Mouse (Mus musculus) urinary bladder, postnatal 25 days (tissue): ENCODE measurements at regions not wholly inside any gene's neighbourhood (a gene's known extent, or its start where the extent isn't known, plus 50 kb on each side); places are given as distances from the start of the nearest gene placed in this dataset.
A peak's percentile ranks its signal among the peaks of the same experiment; 100 is the strongest.

Experiments used
- DNase-seq: peaks from one replicate; pipeline ENCODE4 v3.0.0; 2022; ENCODE audit warnings: low spot score

- DNase-seq = no peak
Observed at GRCm38 (mm10) chr1:24832246-24832645, 153.8 kb downstream of the Lmbrd1 start.

DNA sequence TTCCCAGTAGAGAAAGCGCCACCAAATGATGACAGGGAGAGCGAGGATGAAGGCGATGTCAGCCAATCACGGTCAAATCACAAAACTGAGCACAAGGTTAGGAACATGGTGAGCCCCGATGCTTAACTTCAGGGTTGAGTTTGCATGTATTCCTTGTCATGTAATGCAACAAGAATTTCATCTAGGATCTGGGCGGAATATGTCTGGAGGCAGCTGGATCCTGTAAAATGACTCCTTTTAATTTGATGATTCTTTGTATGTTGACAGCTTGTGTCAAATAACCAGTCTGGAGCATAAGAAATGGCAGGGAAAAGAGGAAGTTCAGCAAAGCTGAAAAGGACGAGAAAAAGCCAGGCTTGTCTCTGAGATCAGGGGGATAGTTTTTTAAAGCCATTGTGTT is 188.4 kb downstream of the Lmbrd1 start:
- DNase-seq = no peak

- DNase-seq = no peak
Observed at GRCm38 (mm10) chr1:24869772-24870171, 191.3 kb downstream of the Lmbrd1 start.

DNA sequence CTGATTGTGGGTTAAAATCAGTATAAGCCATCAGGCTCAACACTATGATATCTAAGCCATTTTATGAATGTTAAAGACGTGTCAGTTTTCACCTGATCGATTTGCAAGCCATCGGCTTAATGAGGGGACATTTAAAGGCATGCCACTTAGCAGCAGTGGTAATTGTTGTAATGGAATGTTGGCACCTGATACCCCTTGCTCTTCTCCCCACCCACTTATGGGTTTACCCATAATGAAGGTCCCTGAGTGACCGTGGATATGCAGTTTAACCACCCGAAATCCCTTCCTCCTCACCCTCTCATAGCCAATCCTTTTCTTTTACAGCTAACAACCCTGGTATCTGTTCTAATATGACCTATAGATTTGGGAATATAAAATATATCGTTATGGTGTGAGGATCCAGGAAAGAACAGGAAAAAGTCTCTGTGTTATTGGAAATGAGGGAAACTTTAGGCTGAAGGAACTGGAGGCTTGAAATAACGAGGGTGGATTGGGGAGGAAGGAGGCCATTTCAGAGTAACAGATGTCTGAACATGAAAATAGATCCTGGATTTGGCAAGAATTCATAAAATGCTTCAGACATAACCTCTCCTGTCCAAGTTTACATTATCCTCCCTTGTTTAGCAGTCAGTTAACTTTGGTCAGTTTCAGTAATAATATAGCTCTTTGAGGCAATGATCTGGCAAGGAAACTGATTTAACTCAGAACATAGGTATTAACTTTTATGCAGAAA is 192.4 kb downstream of the Lmbrd1 start:
- no peak for DNase-seq

DNA sequence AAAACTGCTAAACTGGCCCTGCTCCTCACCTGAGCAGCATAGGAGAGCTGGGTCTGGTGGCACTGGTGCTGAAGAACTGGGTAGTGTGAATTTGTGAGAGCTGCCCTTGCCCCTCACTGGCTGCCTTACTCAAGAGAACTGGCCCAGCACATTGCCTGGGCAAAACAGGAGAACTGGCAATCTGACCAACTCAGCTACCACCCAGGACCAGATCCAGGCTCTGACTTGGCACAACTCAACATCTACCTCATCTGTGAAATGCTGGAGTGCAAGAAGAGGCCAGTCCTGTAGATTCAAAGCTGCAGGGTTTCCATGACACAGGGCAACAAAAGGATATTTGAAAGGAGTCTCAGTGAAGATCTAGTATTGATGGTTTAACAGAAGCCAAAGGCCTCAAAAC is 198.6 kb downstream of the Lmbrd1 start:
- DNase-seq = no peak

- DNase-seq = no peak
Observed at GRCm38 (mm10) chr1:24883638-24884037, 205.2 kb downstream of the Lmbrd1 start.

- DNase-seq = peak; percentile 7
Observed at GRCm38 (mm10) chr1:24901278-24901677, 222.8 kb downstream of the Lmbrd1 start.

DNA sequence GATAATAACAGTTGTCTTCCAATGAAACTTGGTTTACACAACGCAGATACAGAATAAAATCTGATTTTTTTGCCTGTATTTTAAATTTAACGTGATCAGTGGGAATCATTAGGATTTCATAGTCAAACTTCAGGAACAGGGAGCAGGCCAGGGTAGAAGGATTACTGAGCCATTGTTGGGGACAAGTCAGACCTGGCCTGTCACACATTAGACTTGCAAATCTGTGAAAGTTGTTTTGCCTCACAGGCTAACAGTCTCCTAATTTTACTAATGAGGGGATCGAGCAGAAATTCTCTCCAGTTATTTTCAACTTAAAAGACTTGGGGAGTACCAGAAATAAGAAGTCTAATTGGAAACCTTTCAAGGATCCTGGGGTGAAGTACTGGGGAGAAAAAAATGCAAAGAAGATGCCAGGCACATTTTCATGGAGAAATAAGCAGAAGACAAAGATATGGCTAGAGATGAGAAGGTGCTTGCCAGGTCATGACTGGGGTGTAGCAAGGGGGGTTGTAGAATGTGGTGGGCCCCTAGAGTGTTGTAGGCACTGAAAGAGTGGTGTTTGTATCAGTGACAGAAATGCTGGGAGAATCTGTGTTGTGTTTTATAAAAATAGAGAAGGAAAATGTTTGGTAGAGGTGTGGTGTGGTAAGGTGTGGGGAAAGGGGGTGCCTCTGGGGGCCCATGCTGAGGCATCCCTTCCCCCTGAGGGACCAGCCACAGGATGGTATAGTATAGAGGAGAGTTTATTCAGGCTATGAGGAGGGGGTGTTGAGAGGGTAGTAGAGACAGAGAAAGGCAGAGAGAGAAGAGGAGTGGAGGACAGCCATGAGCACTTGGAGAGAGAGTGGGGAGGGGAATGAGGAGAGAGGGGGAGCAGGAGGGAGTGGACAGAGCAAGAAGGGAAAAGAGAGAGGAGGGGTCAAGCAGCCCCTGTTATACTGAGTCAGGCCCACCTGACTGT is 260.2 kb downstream of the Lmbrd1 start:
- no peak for DNase-seq

DNA sequence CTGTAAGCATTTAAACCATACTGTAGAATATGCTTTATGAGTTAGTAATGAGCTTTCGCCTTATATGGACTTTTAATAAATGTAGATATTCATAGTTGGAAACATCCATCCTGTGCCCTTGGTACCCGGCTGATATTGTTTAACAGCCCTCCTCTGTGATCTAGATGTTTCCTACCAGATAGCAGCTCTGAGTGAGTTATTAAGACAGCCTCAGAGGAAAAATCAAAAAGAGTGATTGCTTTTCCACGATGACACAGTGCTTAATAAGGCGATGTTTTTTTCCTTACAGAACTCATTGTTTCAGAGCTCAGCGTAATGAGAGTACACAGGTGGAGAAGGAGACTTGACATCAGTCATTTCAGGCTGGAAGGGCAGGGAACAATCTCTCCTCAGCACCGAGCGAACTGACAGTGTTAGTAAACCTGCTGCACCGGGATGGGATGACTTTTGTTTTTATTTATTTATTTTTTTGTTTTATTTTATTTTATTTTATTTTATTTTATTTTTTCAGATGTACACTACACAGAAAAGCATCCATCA is 264.4 kb downstream of the Lmbrd1 start:
- no peak for DNase-seq

- no peak for DNase-seq
Observed at GRCm38 (mm10) chr1:24943451-24943850, 265.0 kb downstream of the Lmbrd1 start.

GRCm38 (mm10) chr1:24972681-24973080 is 294.3 kb downstream of the Lmbrd1 start:
- no peak for DNase-seq

- DNase-seq = no peak
Observed at GRCm38 (mm10) chr1:25008456-25009169, 330.2 kb downstream of the Lmbrd1 start.

DNA sequence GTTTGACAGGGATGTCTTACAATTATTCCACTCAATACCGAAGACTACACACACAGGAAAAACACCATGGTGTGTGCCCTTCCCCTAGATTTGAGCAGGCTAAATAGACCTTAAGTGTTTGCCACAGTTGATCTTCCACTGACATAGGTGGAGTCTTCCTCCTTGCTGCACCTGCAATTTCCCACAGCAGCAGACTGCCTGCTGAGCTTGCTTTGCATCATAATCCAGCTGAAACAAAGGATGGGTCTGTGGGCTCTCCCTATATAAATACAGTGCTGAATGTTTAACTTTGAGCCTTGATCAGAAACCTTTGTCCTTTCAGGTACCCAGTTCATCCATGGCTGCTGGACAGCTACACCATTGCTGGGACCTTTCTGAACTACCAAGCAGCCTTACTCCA is 334.3 kb downstream of the Lmbrd1 start:
- DNase-seq = no peak
